Mouse (Mus musculus) heart, postnatal 4 days (tissue): ENCODE results near the gene Taf11. TPM values are rescaled to one million over a fixed set of nuclear protein-coding genes. Genes with fewer than 3 reads are reported as not detected.
A peak's percentile ranks its signal among the peaks of the same experiment; 100 is the strongest.

Experiments used
- DNase-seq: peaks from one replicate; pipeline ENCODE4 v3.0.0; 2021
- total RNA-seq, 2 experiments: library from RNA; stranded (reverse); gene quantifications; 2 replicates each; pipeline ENCODE4 v1.2.3; 2021

Taf11 gene
- total RNA-seq, 2 experiments from 2014 or later = 28.5 to 29.3 TPM

GRCm38 (mm10) chr17:27920676-27921075 lies 11.0 kb upstream of the Taf11 start:
- peak; percentile 54 for DNase-seq

GRCm38 (mm10) chr17:27916366-27916765 lies 6.7 kb upstream of the Taf11 start:
- no peak for DNase-seq

- DNase-seq = no peak
These were observed 5.1 kb upstream of the Taf11 start for GRCm38 (mm10) chr17:27914742-27915141.

GRCm38 (mm10) chr17:27911371-27911770 lies 1.7 kb upstream of the Taf11 start:
- no peak for DNase-seq

GRCm38 (mm10) chr17:27908888-27909621 lies 589 bp downstream of the Taf11 start, which contains the start of gene Anks1:
Gene Anks1, plus strand, starts transcription at chr17:27909306.
- peak; percentile 90 for DNase-seq

- no peak for DNase-seq
These were observed 1.3 kb downstream of the Taf11 start for GRCm38 (mm10) chr17:27908206-27908887.

GRCm38 (mm10) chr17:27907512-27908205 lies 2.0 kb downstream of the Taf11 start:
- DNase-seq = peak; percentile 97

GRCm38 (mm10) chr17:27886499-27887210 lies 23.0 kb downstream of the Taf11 start:
- peak; percentile 65 for DNase-seq

GRCm38 (mm10) chr17:27883994-27884393 lies 25.6 kb downstream of the Taf11 start:
- no peak for DNase-seq

- no peak for DNase-seq
These were observed 26.5 kb downstream of the Taf11 start for GRCm38 (mm10) chr17:27883129-27883528.

- peak; percentile 51 for DNase-seq
These were observed 28.1 kb downstream of the Taf11 start for GRCm38 (mm10) chr17:27881518-27881917.

GRCm38 (mm10) chr17:27874510-27874909 lies 35.1 kb downstream of the Taf11 start:
- no peak for DNase-seq

- DNase-seq = no peak
These were observed 36.1 kb downstream of the Taf11 start for GRCm38 (mm10) chr17:27873583-27873982.

- no peak for DNase-seq
These were observed 37.8 kb downstream of the Taf11 start for GRCm38 (mm10) chr17:27871851-27872250.

- no peak for DNase-seq
These were observed 42.9 kb downstream of the Taf11 start for GRCm38 (mm10) chr17:27866737-27867136.

- no peak for DNase-seq
These were observed 44.2 kb downstream of the Taf11 start for GRCm38 (mm10) chr17:27865461-27865860.

- DNase-seq = no peak
These were observed 50.5 kb downstream of the Taf11 start for GRCm38 (mm10) chr17:27859131-27859530.

- DNase-seq = no peak
These were observed 51.8 kb downstream of the Taf11 start for GRCm38 (mm10) chr17:27857649-27858475.

GRCm38 (mm10) chr17:27856798-27857648 lies 52.6 kb downstream of the Taf11 start:
- peak; percentile 64 for DNase-seq

- peak; percentile 84 for DNase-seq
These were observed 53.3 kb downstream of the Taf11 start, which contains the start of gene Uhrf1bp1 for GRCm38 (mm10) chr17:27856265-27856797. Gene Uhrf1bp1, plus strand, starts transcription at chr17:27856441.
